Mouse (Mus musculus): Measurements from ENCODE around the gene 4833423E24Rik. TPM values are rescaled to one million over a fixed set of nuclear protein-coding genes. Genes with fewer than 3 reads are reported as not detected.

4833423E24Rik gene
- total and polyA plus RNA-seq, 3 experiments: not detected

GRCm38 (mm10) chr2:85510376-85510775 is 8.4 kb downstream of the 4833423E24Rik start:
- no peak for DNase-seq (ENCODE audit: extremely low read depth)
- Histone ChIP-seq H3K4me3 (replicated peaks in 1 of 3; ENCODE audit: low read depth in 2 of 3, low read length in 2 of 3, poor library complexity in 1 of 3) (no peak overlapping the region), H3K27me3 (replicated peaks) (no peaks in the 10 kb centered on the region), H3K9ac (ENCODE audit: insufficient read depth, low read depth) (no peak overlapping the region), H3K79me2 (replicated peaks; ENCODE audit: control insufficient read depth, extremely low read depth, insufficient read depth, poor library complexity, severe bottlenecking) (no peaks in the 10 kb centered on the region), H3K27ac (ENCODE audit: insufficient read depth, low read depth) (no peak overlapping the region), H3K9me3 (replicated peaks; ENCODE audit: low read length) (no peaks in the 10 kb centered on the region), H3K4me2 (ENCODE audit: insufficient read depth, low read depth, poor library complexity, severe bottlenecking) (no peak overlapping the region), H3K36me3 (replicated peaks in 1 of 2; ENCODE audit: control insufficient read depth in 1 of 2, insufficient read depth in 1 of 2, low read length in 1 of 2) (no peaks in the 10 kb centered on the region), H3K4me1 (ENCODE audit: control insufficient read depth in 1 of 2, insufficient read depth in 2 of 2) (no peaks in the 10 kb centered on the region)
- TF ChIP-seq USF1 (IDR thresholded peaks at IDR 0.05; ENCODE audit: low read depth, low read length) (no peak), JUND (conservative IDR thresholded peaks at IDR 0.05; ENCODE audit: low read depth, low read length) (no peak), ETS1 (conservative IDR thresholded peaks at IDR 0.05; ENCODE audit: low read depth, low read length) (no peak), KAT2A (IDR thresholded peaks at IDR 0.05; ENCODE audit: insufficient replicate concordance, low read length) (no peak), IRF4 (IDR thresholded peaks at IDR 0.05; ENCODE audit: low read depth, low read length) (no peak), ZNF384 (IDR thresholded peaks at IDR 0.05; ENCODE audit: low read depth, low read length) (no peak), ZC3H11A (IDR thresholded peaks at IDR 0.05; ENCODE audit: low read depth, low read length) (no peak), UBTF (IDR thresholded peaks at IDR 0.05; ENCODE audit: low read depth, low read length) (no peak), POLR2AphosphoS2 (IDR thresholded peaks at IDR 0.05; ENCODE audit: low read depth, low read length) (no peak), PAX5 (IDR thresholded peaks at IDR 0.05; ENCODE audit: low read length) (no peak), GABPA (IDR thresholded peaks at IDR 0.05; ENCODE audit: insufficient replicate concordance, low read depth, low read length) (no peak), USF2 (conservative IDR thresholded peaks at IDR 0.05; ENCODE audit: low read depth, low read length) (no peak), TBP (conservative IDR thresholded peaks at IDR 0.05; ENCODE audit: low read depth, low read length) (no peak), BHLHE40 (IDR thresholded peaks at IDR 0.05; ENCODE audit: low read depth, low read length) (no peak), MAZ (IDR thresholded peaks at IDR 0.05; ENCODE audit: low read depth, low read length) (no peak)
- dilution Hi-C loops (cut with MboI; ENCODE audit: extremely low pct_ligation_motif_present, extremely low pct_unique_long_range_greater_than_20kb, low sequenced_read_pairs) (no loop called here), in situ Hi-C loops (cut with MboI; ENCODE audit: low pct_ligation_motif_present, low pct_unique_long_range_greater_than_20kb, low sequenced_read_pairs) (no loop called here)

- dilution Hi-C loops (cut with MboI; ENCODE audit: extremely low pct_ligation_motif_present, extremely low pct_unique_long_range_greater_than_20kb, low sequenced_read_pairs): no loop called here
- H3K79me2 ChIP-seq (replicated peaks; ENCODE audit: control insufficient read depth, extremely low read depth, insufficient read depth, poor library complexity, severe bottlenecking): no peaks in the 10 kb centered on the region
- in situ Hi-C loops (cut with MboI; ENCODE audit: low pct_ligation_motif_present, low pct_unique_long_range_greater_than_20kb, low sequenced_read_pairs): no loop called here
- no peak for TF ChIP-seq MAFK (IDR thresholded peaks at IDR 0.05; ENCODE audit: insufficient replicate concordance, low read length)
- no peak for TF ChIP-seq TCF12 (IDR thresholded peaks at IDR 0.05; ENCODE audit: low read depth, low read length)
- TF ChIP-seq SIN3A (IDR thresholded peaks at IDR 0.05; ENCODE audit: low read length): no peak
- TF ChIP-seq USF1 (IDR thresholded peaks at IDR 0.05; ENCODE audit: low read depth, low read length): no peak
- TF ChIP-seq ZNF384 (IDR thresholded peaks at IDR 0.05; ENCODE audit: low read depth, low read length): no peak
- TF ChIP-seq MEF2A (IDR thresholded peaks at IDR 0.05; ENCODE audit: borderline replicate concordance, low read depth, low read length): no peak
- no peak for TF ChIP-seq EP300 (IDR thresholded peaks at IDR 0.05; ENCODE audit: low read length)
- H3K9me3 ChIP-seq (replicated peaks; ENCODE audit: low read length): no peaks in the 10 kb centered on the region
- no peaks in the 10 kb centered on the region for H3K27me3 ChIP-seq (replicated peaks)
- H3K4me1 ChIP-seq (ENCODE audit: control insufficient read depth in 1 of 2, insufficient read depth in 2 of 2): no peaks in the 10 kb centered on the region
- no peak overlapping the region for H3K4me3 ChIP-seq (replicated peaks in 1 of 3; ENCODE audit: low read depth in 2 of 3, low read length in 2 of 3, poor library complexity in 1 of 3)
- H3K4me2 ChIP-seq (ENCODE audit: insufficient read depth, low read depth, poor library complexity, severe bottlenecking): no peak overlapping the region
- H3K36me3 ChIP-seq (replicated peaks in 1 of 2; ENCODE audit: control insufficient read depth in 1 of 2, insufficient read depth in 1 of 2, low read length in 1 of 2): no peaks in the 10 kb centered on the region
- DNase-seq (ENCODE audit: extremely low read depth): no peak
- no peak overlapping the region for H3K9ac ChIP-seq (ENCODE audit: insufficient read depth, low read depth)
- H3K27ac ChIP-seq (ENCODE audit: insufficient read depth, low read depth): no peak overlapping the region
These were observed 28.4 kb downstream of the 4833423E24Rik start for GRCm38 (mm10) chr2:85490396-85490795.

Measured in CH12.LX (cell line).